Mouse (Mus musculus) R1 (cell line): ENCODE measurements around the gene Slc17a7.

Experiments
- DNase-seq: peaks from one replicate; pipeline ENCODE4 v3.0.0-alpha.2; 2018; ENCODE audit warnings: low read depth, low spot score

The Slc17a7 gene

DNA sequence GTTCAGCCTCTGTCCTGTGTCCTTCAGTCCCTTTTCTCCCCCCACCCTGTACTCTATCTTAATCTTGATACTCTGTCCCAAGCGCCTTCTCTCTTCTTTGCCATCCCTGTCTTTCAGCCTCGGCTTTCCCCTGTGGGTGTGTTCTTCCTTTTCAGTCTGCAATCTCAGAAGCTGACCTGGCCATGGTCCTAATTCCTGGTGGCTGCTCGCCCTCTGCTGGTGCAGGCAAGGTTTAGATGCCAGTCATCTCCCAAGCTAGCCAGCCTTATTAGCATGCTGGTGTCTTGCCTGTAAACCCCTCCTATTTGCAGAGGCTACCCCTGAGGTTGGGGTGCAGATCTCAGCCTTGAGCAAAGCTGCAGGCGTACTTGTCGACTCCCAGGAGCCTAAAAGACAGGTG is 34.7 kb downstream of the Slc17a7 start:
- DNase-seq = peak; percentile 75

DNA sequence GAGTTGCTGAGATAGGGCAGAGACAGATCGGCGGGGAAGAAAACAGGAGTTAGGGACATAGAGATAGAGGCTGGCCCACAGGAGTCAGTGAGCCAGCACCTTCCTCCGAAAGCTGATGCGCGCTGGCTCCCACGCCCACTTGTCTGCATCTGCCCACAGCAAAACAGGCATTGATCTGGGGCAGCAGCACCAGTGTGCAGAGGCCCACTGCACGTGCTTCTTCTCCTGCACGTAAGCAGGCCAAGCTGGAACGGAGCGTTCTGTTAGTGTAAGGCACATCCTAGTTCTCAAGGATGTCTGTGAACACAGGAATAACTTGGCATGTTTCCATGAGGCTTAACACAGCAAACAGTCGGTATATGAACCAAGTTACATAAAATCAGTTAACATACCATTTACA is 35.2 kb downstream of the Slc17a7 start:
- no peak for DNase-seq

DNA sequence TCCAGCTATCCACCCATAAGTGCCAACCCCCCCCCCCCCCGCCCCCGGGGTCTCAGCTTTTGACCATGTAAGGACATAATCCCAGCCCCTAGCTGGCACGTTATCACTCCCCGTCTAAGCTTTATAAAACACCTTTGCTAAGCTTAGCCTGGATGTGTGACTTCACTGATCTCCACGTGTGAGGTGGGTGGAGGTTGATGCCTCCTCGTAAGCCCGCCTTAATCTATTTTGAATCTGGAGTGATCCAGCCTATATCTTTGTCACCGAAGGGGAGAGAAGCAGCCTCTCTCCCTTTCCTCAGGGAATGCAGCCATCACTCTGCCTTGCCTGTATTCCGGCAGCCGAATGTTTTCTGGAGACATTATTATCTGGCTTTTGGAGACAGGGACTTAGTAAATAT is 38.9 kb downstream of the Slc17a7 start:
- no peak for DNase-seq

DNA sequence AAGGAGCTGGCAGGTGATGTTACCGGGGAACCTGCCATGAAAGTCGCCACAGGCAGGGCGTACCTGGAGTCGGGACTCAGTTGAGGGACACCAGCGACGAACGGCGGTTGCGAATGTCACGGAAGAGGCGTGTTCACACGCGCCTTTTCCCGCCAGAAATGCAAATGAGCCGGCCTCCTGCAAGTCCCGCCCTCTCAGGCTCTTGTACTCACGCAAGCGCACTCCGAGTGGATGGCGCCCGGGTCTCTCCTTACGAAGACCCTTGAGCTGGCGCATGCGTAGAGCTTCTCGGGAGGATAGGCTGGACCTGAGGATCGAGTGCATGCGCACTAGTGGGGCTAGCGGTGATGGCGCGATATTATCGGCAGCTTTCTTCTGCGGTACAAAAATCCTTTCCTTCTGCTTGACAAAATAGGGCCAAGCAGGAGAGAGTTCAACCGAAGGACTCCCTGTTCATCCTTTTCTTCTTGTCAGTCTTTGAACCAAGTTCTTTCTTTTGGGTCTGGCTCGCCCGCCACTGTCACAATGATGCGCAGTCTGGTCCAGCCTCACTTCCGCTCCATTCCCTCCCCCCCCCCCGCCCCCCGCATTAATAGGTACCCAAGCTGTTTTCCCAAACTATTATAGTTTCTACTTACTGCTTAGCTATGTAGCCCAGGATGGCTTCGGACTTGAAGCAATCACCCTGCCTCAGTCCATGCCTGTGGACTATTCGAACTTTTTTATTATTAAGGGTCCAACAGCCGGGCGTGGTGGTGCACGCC is 40.8 kb downstream of the Slc17a7 start, which contains the start of gene Ccdc155:
Gene Ccdc155, minus strand, starts transcription at position 513 of the 764 bp plus-strand sequence.
- peak; percentile 100 for DNase-seq

DNA sequence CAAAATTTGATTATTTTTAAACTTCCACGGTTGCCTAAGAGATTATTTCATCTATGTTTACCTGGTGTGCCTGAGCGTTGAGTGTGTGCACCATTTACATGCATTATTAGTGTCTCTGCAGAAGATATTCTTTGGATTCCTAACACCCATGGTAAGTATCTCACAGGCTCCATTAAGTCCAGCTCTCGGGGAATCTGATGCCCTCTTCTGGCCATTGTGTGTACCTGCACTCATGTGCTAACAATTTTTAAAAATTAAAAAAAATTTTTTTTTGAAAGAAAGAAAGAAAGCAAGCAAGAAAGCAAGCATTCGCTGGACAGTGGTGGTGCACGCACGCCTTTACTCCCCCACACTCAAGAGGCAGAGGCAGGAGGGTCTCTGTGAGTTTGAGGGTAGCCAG is 44.5 kb downstream of the Slc17a7 start:
- DNase-seq = peak; percentile 47

DNA sequence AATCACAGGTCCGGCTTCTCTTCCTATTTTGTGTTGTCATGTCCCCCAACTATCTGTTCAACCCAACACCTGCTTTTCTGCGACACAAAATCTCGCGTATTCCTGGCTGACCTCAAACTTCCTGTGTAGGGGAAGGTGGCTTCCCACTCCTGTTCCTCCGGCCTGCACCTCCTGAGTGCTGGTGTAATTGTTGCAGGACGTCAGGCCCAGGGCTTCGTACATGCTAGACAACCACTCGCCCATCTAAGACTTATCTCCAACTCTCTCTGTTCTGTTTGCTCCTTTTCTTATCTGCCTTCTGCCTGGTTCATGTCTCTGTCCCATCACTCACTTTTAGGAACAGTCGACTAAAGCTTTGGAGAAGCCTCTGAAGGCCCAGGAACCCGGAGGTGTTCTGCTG is 47.3 kb downstream of the Slc17a7 start:
- DNase-seq = no peak

DNA sequence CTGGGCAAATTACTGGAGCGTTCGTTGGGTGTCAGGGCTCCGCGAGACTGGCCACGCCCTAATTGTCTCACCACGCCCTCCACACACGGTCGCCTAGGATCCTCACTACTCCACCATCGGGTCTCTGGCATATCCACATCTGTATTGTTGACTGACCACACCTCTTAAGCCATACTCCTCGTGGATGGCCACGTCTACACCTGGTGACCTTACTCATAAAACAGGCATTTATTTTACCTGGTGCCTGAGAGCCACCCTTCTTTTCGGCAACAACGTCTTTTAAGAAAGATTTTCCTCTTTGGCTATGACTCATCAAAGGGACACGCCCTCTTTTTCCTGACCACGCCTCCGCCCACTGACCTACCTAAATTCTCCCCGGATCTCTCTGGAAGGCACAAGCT is 48.1 kb downstream of the Slc17a7 start, which contains the start of gene Dkkl1:
Gene Dkkl1, minus strand, starts transcription at position 297 of the 401 bp plus-strand sequence.
- DNase-seq = peak; percentile 87

DNA sequence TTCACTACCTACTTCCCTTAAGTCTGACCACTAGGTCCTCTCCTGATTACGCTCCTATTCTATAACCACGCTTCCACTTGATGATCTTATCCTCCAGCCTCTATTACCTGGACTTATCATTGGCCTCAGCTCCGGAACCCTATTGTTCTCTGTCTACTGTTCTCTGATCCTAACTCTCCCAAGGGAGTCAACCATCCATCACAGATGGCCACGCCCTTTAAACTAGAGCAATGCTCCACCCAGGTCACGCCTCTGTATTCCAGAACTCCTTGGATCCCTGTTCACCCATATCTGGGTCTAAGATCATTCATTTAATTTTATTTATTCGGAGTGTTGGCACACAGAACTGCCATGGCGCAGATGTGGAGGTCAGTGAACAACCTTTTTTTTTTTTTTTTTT is 48.6 kb downstream of the Slc17a7 start:
- peak; percentile 73 for DNase-seq

DNA sequence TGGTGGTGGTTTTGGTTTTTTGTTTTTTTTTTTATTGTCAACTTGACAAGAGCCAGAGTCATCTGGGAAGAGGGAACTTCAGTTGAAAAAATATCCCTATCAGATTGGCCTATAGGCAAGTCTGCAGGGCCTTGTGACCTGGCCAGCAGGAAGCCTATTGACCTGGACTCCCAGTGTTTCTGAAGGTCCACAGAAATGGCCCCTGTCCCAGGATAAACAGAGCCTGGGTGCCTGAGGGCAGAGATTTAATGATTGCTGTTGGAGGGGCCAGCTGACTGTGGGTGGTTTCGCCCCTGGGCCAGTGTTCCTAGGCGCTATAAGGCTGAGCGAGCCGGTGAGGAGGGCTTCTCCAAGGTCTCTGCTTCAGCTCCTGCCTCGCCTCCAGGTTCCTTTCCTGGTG is 50.0 kb downstream of the Slc17a7 start:
- no peak for DNase-seq

DNA sequence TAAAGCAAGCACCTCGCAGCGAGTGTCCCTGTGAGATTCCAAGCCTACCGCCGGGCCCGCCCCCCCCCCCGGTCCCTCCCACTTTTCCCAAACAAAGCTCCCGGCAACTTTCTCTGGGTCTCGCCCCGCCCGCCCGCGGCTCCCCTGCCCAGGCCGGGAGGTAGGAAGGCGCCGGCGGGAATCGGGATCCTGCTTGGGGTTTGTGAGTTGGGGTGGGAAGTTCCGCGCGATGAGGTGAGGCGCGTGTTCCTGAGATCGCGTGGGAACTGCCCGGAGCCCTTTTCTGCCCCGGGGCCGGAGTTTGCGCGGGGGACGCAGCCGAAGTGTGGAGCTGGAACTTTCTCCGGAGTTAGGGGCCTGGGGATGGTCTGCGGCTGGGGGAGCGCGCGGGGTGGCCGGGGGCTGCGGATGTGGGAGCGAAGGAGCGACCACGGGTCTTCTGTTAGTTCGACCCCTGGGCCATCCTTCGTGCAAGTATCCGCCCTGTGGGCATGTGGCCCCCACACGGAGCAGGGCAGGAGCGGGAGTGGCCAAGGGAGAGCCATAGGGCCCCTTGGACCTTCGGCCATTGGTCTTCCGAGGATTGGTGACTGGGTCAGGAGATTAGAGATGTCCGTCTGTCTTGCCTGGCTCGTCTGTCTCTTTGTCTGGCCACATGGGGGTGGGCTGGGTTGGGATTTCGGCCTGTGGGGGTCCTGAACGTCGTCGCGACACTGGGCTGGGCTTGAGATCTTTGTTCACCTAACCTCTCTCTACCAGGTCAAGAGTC is 52.1 kb downstream of the Slc17a7 start, which contains the start of gene Tead2:
Gene Tead2, plus strand, starts transcription at position 81 of the 769 bp plus-strand sequence.
- peak; percentile 87 for DNase-seq

DNA sequence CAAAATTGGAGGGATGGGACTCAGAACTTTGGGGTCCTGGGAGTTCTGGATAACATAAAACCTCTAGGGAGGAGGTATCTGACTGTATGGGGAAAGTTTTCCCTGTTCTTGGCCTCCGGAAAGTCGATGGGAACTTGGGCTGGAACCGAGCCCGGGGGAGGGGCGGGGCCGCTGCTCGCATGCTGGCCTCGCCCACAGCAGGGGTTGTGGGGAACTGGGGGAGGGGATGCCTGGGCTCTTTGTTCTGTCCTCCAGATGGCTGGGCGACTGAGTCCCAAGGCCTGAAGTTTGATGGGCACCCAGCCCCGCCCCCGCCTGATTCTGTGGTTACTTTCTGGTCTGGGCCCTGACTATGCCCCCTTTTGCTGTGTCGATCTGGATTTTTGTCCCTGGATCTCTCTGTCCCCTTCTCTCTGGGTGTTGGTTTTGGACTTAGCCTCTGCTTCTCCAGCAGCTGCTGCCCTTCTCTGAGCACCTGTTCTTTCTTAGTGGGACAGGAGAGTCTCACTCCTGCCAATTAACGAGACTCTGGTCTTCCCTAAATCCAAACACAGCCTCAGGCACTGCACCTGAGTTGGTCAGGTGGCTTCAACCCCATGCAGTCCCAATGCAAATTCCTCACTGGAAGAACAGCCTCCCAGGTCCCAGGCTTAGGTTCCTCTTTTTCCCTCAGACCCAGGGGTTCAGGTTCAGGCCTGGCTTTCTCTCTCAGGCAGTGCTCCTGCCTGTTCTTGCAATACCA is 52.9 kb downstream of the Slc17a7 start:
- peak; percentile 87 for DNase-seq

DNA sequence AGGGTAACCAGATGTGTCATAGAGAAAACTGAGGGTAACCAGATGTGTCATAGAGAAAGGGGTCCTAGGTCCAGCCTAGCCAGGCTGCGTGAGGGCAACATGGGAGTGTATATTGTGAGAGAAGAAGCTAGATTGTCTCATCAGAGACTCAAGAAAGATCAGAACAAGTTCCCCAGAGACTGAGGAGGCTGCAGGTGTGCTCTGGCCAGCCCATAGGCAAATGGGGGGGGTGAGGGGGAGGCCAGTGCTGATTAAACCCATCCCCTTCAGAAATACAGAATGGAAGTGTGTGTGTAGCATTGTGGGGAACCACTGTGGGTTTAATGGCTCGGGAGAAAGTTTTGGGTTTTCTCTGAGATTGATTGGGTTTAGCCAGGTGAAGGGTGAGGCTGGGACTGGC is 57.9 kb downstream of the Slc17a7 start:
- no peak for DNase-seq

DNA sequence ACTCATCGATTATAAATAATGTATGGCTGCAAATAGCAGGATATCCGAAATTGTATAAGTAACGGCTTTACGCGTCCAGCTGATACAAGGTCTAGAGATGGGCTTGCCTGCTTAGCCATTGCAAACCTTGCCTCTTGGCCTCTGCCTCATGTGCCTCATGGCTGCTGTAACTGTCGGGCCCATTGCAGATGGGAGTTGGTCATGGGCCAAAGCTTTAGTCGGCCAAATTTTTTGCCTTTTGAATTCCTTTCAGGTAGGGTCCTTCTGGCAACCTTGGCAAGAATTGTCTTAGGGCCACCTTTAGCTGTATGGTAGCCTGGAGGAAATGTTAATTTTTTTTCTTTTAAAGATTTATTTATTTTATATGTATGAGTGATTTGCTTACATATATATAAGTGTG is 61.1 kb downstream of the Slc17a7 start:
- DNase-seq = no peak
